Comparison of ENCODE assay signal across 7 mouse cellular contexts in the genomic region with DNA sequence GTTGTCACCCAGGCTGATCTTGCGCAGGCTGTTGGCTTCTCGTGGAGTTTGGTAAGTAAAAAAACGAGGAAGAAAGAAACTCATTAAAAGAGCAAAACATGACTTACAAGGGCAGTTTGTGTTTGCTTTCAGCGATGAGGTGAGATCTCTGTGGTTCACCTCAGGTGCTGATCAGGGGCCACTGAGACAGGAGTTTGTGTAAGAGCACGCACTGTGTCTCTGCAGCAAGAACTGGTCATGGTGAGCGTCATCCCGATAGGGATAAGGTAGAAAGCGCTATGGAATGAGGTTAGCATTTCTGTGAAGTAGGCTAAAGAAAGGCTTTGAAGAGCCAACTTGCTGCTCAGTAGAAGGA. TPM values are rescaled to one million over a fixed set of nuclear protein-coding genes. Genes with fewer than 3 reads are reported as not detected.
DNase-seq lines count a peak whose midpoint lies in the region; ATAC-seq and TF ChIP-seq lines count a peak whose summit lies in the region.

No protein-coding gene starts in this region.

- TF ChIP-seq POLR2A in spleen, adult 2 months (IDR thresholded peaks at IDR 0.05; ENCODE audit: low read depth, low read length): no peak

- H3K27me3 ChIP-seq in spleen, adult 2 months (ENCODE audit: control insufficient read depth, insufficient read depth, low read length): no peaks in the 10 kb centered on the region
- no peaks in the 10 kb centered on the region for H3K27me3 ChIP-seq in stomach, embryonic 16.5 days (ENCODE audit: control insufficient read depth, insufficient read depth, low read length)

- DNase-seq in spleen, adult 2 months (ENCODE audit: low read depth in 1 of 2, low spot score in 2 of 2): no peak
- DNase-seq in spleen, postnatal 14 days (ENCODE audit: low spot score in 2 of 2): no peak
- peak; percentile 31 for DNase-seq in liver
- DNase-seq in gastrocnemius, postnatal 25 days: no peak
- no peak for DNase-seq in urinary bladder, postnatal 4 days (ENCODE audit: low spot score in 2 of 2)

- peaks cover 2% of the 10 kb centered on the region; the same call in 1 of the 2 replicates for H3K4me1 ChIP-seq in spleen, adult 2 months (ENCODE audit: control insufficient read depth, insufficient read depth, insufficient read length)
- H3K4me1 ChIP-seq in stomach, embryonic 16.5 days (ENCODE audit: control insufficient read depth, insufficient read depth, low read length): peaks cover 10% of the 10 kb centered on the region

- peak overlapping the region; percentile 88 for H3K4me3 ChIP-seq in spleen, adult 2 months (ENCODE audit: extremely low read depth, insufficient read depth, insufficient read length)
- peak overlapping the region; percentile 78 for H3K4me3 ChIP-seq in stomach, embryonic 16.5 days (replicated peaks; ENCODE audit: low read length)

- ATAC-seq in erythroid progenitor cell, adult 5-6 weeks (replicated peaks; ENCODE audit: low FRiP score, poor library complexity, severe bottlenecking): peak; percentile 80
- no peak for ATAC-seq in stomach, embryonic 16.5 days (ENCODE audit: insufficient read depth, low FRiP score)

- H3K9ac ChIP-seq in stomach, embryonic 16.5 days (ENCODE audit: low read length): peak overlapping the region; percentile 94

- 1% methylated on average over 8 of the region's 8 CpGs for WGBS in spleen, adult 2 months
- under 1% methylated on average over 8 of the region's 8 CpGs for WGBS in stomach, embryonic 16.5 days

- no peaks in the 10 kb centered on the region for H3K9me3 ChIP-seq in stomach, embryonic 16.5 days (replicated peaks; ENCODE audit: control insufficient read depth, low read length)

- peak overlapping the region; percentile 92 for H3K27ac ChIP-seq in spleen, adult 2 months (ENCODE audit: insufficient read depth, low read length)
- peak overlapping the region; percentile 94 for H3K27ac ChIP-seq in stomach, embryonic 16.5 days (ENCODE audit: low read length)

- no peak for TF ChIP-seq CTCF in spleen, adult 2 months (IDR thresholded peaks at IDR 0.05; ENCODE audit: extremely low read depth, insufficient read depth, insufficient read length, insufficient replicate concordance)

- peaks cover 3% of the 10 kb centered on the region for H3K36me3 ChIP-seq in spleen, adult 2 months (ENCODE audit: control insufficient read depth, insufficient read depth, low read length)
- H3K36me3 ChIP-seq in stomach, embryonic 16.5 days (ENCODE audit: control insufficient read depth, insufficient read depth, low read length): no peaks in the 10 kb centered on the region; the same call in 1 of the 2 replicates

- H3K4me2 ChIP-seq in stomach, embryonic 16.5 days (ENCODE audit: low read depth, low read length): peak overlapping the region; percentile 87

RNA-seq across cellular contexts. Expression of a gene that starts 0.4 kb away (rescaled TPM):
- polyA plus RNA-seq in spleen, adult 2 months (2012; rRNA removed): 7.8 and 9.8 TPM in 2 replicates
- total RNA-seq in erythroid progenitor cell, adult 5-6 weeks (2015; ENCODE audit: low replicate concordance): 1.7 and 4.7 TPM in 2 replicates
- total RNA-seq in erythroid progenitor cell, adult 5-6 weeks (2017; ENCODE audit: low replicate concordance): 0.08 and 5.4 TPM in 2 replicates
- 21.7 and 23.7 TPM in 2 replicates for polyA plus RNA-seq in stomach, embryonic 16.5 days (2015; fragmentation: Nextera tagmentation; extraction: Ambion mirVana)
- total RNA-seq in gastrocnemius, postnatal 25 days (2021): 10 to 100 TPM; 38.0 to 42.0 TPM

Comparison
In these comparisons a context has a peak if more than half of its experiments do, and no peak if none do; other contexts are left out.
1. RNA of a gene that starts 0.4 kb away (total RNA-seq): 38.0 to 42.0 TPM in gastrocnemius, postnatal 25 days; 0.08 to 5.4 TPM in erythroid progenitor cell, adult 5-6 weeks; every median in the first group is over 4 times any median in the second.